Mouse (Mus musculus) hematopoietic stem cell, adult 5-6 weeks (primary cell): ENCODE measurements around the gene Them5. TPM values are rescaled to one million over a fixed set of nuclear protein-coding genes. Genes with fewer than 3 reads are reported as not detected.

ENCODE experiments used
- ATAC-seq, 2 experiments: fragments of 125-278 bp in 1 of 2; replicated peaks in 1 of 2; 2 replicates each; pipeline ENCODE4 v1.8.0; 2016 to 2017; ENCODE audit warnings: inconsistent platforms in 2 of 2, mild to moderate bottlenecking in 2 of 2, moderate number of reproducible peaks in 2 of 2, low read depth in 1 of 2, moderate TSS enrichment in 1 of 2; ENCODE audit not compliant: low FRiP score in 2 of 2, poor library complexity in 2 of 2, severe bottlenecking in 2 of 2, insufficient read depth in 1 of 2, low TSS enrichment in 1 of 2
- total RNA-seq: library from RNA; stranded (forward); fragments of 172-1452, 232-1000 nt; gene quantifications from 2 replicates; pipeline ENCODE4 v1.2.3, GENCODE M21; 2017

The Them5 gene
- total RNA-seq = not detected in 2 replicates

GRCm38 (mm10) chr3:94341959-94342422 is at the start of gene Them5:
TSS of gene Them5 (plus strand) at chr3:94342099.
- no peak for ATAC-seq

- ATAC-seq = no peak
Measured at GRCm38 (mm10) chr3:94305457-94305856, 36.4 kb upstream of the Them5 start.

GRCm38 (mm10) chr3:94306975-94307374 is 34.9 kb upstream of the Them5 start:
- no peak for ATAC-seq

- peak; percentile 97 to 98 for ATAC-seq
Measured at GRCm38 (mm10) chr3:94309633-94310363, 32.1 kb upstream of the Them5 start, which contains the start of gene Them4. TSS of gene Them4 (plus strand) at chr3:94310089.

GRCm38 (mm10) chr3:94310491-94310890 is 31.4 kb upstream of the Them5 start:
- ATAC-seq = no peak

GRCm38 (mm10) chr3:94310911-94311310 is 31.0 kb upstream of the Them5 start:
- no peak for ATAC-seq

- ATAC-seq = no peak
Measured at GRCm38 (mm10) chr3:94311376-94311775, 30.5 kb upstream of the Them5 start.

GRCm38 (mm10) chr3:94328681-94329080 is 13.2 kb upstream of the Them5 start:
- no peak for ATAC-seq

- peak; percentile 83 to 90; a peak in 3 of 4 replicates for ATAC-seq
Measured at GRCm38 (mm10) chr3:94334442-94334841, 7.5 kb upstream of the Them5 start.

GRCm38 (mm10) chr3:94338522-94338921 is 3.4 kb upstream of the Them5 start:
- ATAC-seq = no peak

GRCm38 (mm10) chr3:94342552-94342951 is 653 bp downstream of the Them5 start:
- ATAC-seq = no peak

GRCm38 (mm10) chr3:94344182-94344581 is 2.3 kb downstream of the Them5 start:
- no peak for ATAC-seq

- ATAC-seq = no peak
Measured at GRCm38 (mm10) chr3:94344897-94345296, 3.0 kb downstream of the Them5 start.

GRCm38 (mm10) chr3:94348146-94348545 is 6.2 kb downstream of the Them5 start:
- ATAC-seq = no peak

- no peak for ATAC-seq
Measured at GRCm38 (mm10) chr3:94360812-94361211, 18.9 kb downstream of the Them5 start.

- no peak for ATAC-seq
Measured at GRCm38 (mm10) chr3:94362138-94362537, 20.2 kb downstream of the Them5 start, which contains the start of gene C2cd4d. TSS of gene C2cd4d (plus strand) at chr3:94362438.

- ATAC-seq = peak; percentile 18 to 19; a peak in 3 of 4 replicates
Measured at GRCm38 (mm10) chr3:94363291-94364153, 21.6 kb downstream of the Them5 start.

GRCm38 (mm10) chr3:94364154-94364526 is 22.2 kb downstream of the Them5 start:
- ATAC-seq = no peak
